Mouse (Mus musculus): Measurements from ENCODE around the gene Camk1g. TPM values are rescaled to one million over a fixed set of nuclear protein-coding genes. Genes with fewer than 3 reads are reported as not detected.

The Camk1g gene
- not detected for total RNA-seq (2023)

GRCm38 (mm10) chr1:193370096-193370495, at the start of gene Camk1g:
Gene Camk1g (minus strand): TSS chr1:193370298.

Other genes with a start within 250 kb of the Camk1g start
- gene Diexf, start 240.0 kb downstream of the Camk1g start, total RNA-seq (2023), result 70.0 TPM
- 9.8 TPM for gene Irf6, start 217.2 kb downstream of the Camk1g start, total RNA-seq (2023)
- gene A130010J15Rik, start 202.3 kb downstream of the Camk1g start, total RNA-seq (2023), result 4.0 TPM
- gene Traf3ip3, start 168.6 kb downstream of the Camk1g start, total RNA-seq (2023), result 488 TPM
- 20.6 TPM for gene Lamb3, start 162.6 kb downstream of the Camk1g start, total RNA-seq (2023)
- 58.7 TPM for gene Hsd11b1, start 106.2 kb downstream of the Camk1g start, total RNA-seq (2023)
- gene G0s2, start 97.1 kb downstream of the Camk1g start, total RNA-seq (2023), result 1.7 TPM